Mouse (Mus musculus) NIH3T3 (cell line): Measurements from ENCODE around the gene Foxb1.

Source experiments
- DNase-seq: peaks from one replicate; pipeline ENCODE4 v3.0.0-alpha.2; 2012; ENCODE audit warnings: low read depth

Gene Foxb1

GRCm38 (mm10) chr9:69760371-69761301 lies at the start of gene Foxb1:
Gene Foxb1, minus strand, starts transcription at chr9:69760940.
- DNase-seq = no peak

- peak; percentile 8 for DNase-seq
These were observed 29.8 kb upstream of the Foxb1 start for GRCm38 (mm10) chr9:69790562-69790961.

GRCm38 (mm10) chr9:69779996-69780395 lies 19.3 kb upstream of the Foxb1 start:
- DNase-seq = no peak

- DNase-seq = no peak
These were observed 9.3 kb upstream of the Foxb1 start for GRCm38 (mm10) chr9:69769949-69770585.

- DNase-seq = no peak
These were observed 8.6 kb upstream of the Foxb1 start for GRCm38 (mm10) chr9:69769091-69769948.

- DNase-seq = no peak
These were observed 7.6 kb upstream of the Foxb1 start for GRCm38 (mm10) chr9:69768136-69768875.

GRCm38 (mm10) chr9:69767421-69767820 lies 6.7 kb upstream of the Foxb1 start:
- DNase-seq = no peak

- no peak for DNase-seq
These were observed 6.2 kb upstream of the Foxb1 start for GRCm38 (mm10) chr9:69766936-69767335.

- DNase-seq = no peak
These were observed 5.6 kb upstream of the Foxb1 start for GRCm38 (mm10) chr9:69766301-69766700.

GRCm38 (mm10) chr9:69765483-69766050 lies 4.8 kb upstream of the Foxb1 start:
- no peak for DNase-seq

GRCm38 (mm10) chr9:69764586-69765482 lies 4.1 kb upstream of the Foxb1 start:
- DNase-seq = no peak

GRCm38 (mm10) chr9:69763681-69764585 lies 3.2 kb upstream of the Foxb1 start:
- no peak for DNase-seq

GRCm38 (mm10) chr9:69762703-69763102 lies 2.0 kb upstream of the Foxb1 start:
- DNase-seq = no peak

GRCm38 (mm10) chr9:69762221-69762620 lies 1.5 kb upstream of the Foxb1 start:
- no peak for DNase-seq

GRCm38 (mm10) chr9:69761569-69761968 lies 829 bp upstream of the Foxb1 start:
- no peak for DNase-seq

GRCm38 (mm10) chr9:69759721-69760221 lies 969 bp downstream of the Foxb1 start:
- no peak for DNase-seq

GRCm38 (mm10) chr9:69758946-69759615 lies 1.7 kb downstream of the Foxb1 start:
- DNase-seq = no peak

GRCm38 (mm10) chr9:69758506-69758905 lies 2.2 kb downstream of the Foxb1 start:
- no peak for DNase-seq
